Mouse (Mus musculus) lung, postnatal 0 days (tissue): ENCODE results near the gene Chn2. TPM values are rescaled to one million over a fixed set of nuclear protein-coding genes. Genes with fewer than 3 reads are reported as not detected.

Source experiments
- ATAC-seq: fragments of 200-750 bp; cut with Nextera tagmentation; 2 replicates; pipeline ENCODE4 v1.8.0; 2017; ENCODE audit warnings: moderate library complexity
- DNase-seq: peaks from one replicate; pipeline ENCODE4 v3.0.0-alpha.2; 2016; ENCODE audit warnings: low spot score
- H3K27ac ChIP-seq: fragments of 300-500 bp; sonication (generic); 2 replicates; pipeline ENCODE4 v1.5.1; 2014; ENCODE audit warnings: antibody characterized with exemption, mild to moderate bottlenecking, low read length, mixed read lengths
- H3K27me3 ChIP-seq: fragments of 300-500 bp; sonication (generic); replicated peaks from 2 replicates; pipeline ENCODE4 v1.6.1; 2014; ENCODE audit warnings: low read length, mixed read lengths; ENCODE audit not compliant: insufficient read depth
- H3K36me3 ChIP-seq: fragments of 300-500 bp; sonication (generic); 2 replicates; pipeline ENCODE4 v1.6.1; 2014; ENCODE audit warnings: low read length, mixed read lengths; ENCODE audit not compliant: insufficient read depth
- H3K4me1 ChIP-seq: fragments of 300-500 bp; sonication (generic); 2 replicates; pipeline ENCODE4 v1.6.1; 2014; ENCODE audit warnings: antibody characterized with exemption, low read depth, low read length, mixed read lengths; ENCODE audit not compliant: insufficient read depth
- H3K4me2 ChIP-seq: fragments of 300-500 bp; sonication (generic); replicated peaks from 2 replicates; pipeline ENCODE4 v1.6.1; 2014; ENCODE audit warnings: low read depth, mild to moderate bottlenecking, low read length, moderate library complexity, mixed read lengths
- H3K4me3 ChIP-seq: fragments of 300-500 bp; sonication (generic); 2 replicates; pipeline ENCODE4 v1.5.1; 2014; ENCODE audit warnings: low read depth, low read length
- H3K9ac ChIP-seq: fragments of 300-500 bp; sonication (generic); replicated peaks from 2 replicates; pipeline ENCODE4 v1.6.1; 2014; ENCODE audit warnings: low read depth, mild to moderate bottlenecking
- H3K9me3 ChIP-seq: fragments of 300-500 bp; sonication (generic); 2 replicates; pipeline ENCODE4 v1.6.1; 2016; ENCODE audit warnings: low read length, mixed read lengths
- CTCF ChIP-seq: IDR thresholded peaks from 2 replicates; pipeline ENCODE4 v1.5.1; 2016; ENCODE audit warnings: antibody characterized with exemption, mild to moderate bottlenecking
- EP300 ChIP-seq: IDR thresholded peaks from 2 replicates; pipeline ENCODE4 v1.6.1; 2016; ENCODE audit warnings: antibody characterized with exemption, mild to moderate bottlenecking, control low read depth
- WGBS: fragments of 180-500 bp; shearing (Covaris S2); extraction: QIAGEN DNeasy Blood & Tissue Kit; methylation state at CpG from one replicate; pipeline ENCODE4 v1.1.7; 2014; 5-methylcytosine and 5-hydroxymethylcytosine counted together
- polyA plus RNA-seq: library from polyadenylated mRNA; unstranded; fragments of >200 nt; fragmentation: Nextera tagmentation; extraction: Ambion mirVana; gene quantifications from 2 replicates; pipeline ENCODE4 v1.2.1, GENCODE M21; 2015

Gene Chn2
- polyA plus RNA-seq, 1 experiment from 2014 or later, result 6.8 TPM

- no peak for ATAC-seq
- no peak overlapping the region for H3K27ac ChIP-seq
- 85% methylated on average over 3 of the region's 3 CpGs for WGBS
Measured at GRCm38 (mm10) chr6:54141165-54141564, 101.8 kb downstream of the Chn2 start.

GRCm38 (mm10) chr6:54142848-54143651 is 103.7 kb downstream of the Chn2 start:
- Histone ChIP-seq H3K27ac (no peak overlapping the region), H3K36me3 (no peaks in the 10 kb centered on the region), H3K9ac (no peak overlapping the region), H3K4me2 (no peak overlapping the region), H3K9me3 (no peaks in the 10 kb centered on the region), H3K27me3 (0 out of 2 replicates have a peak, but pooled peaks cover 4% of the 10 kb centered on the region), H3K4me3 (no peak overlapping the region), H3K4me1 (no peaks in the 10 kb centered on the region)
- WGBS, result 74% methylated on average over 11 of the region's 11 CpGs
- DNase-seq, result peak; percentile 27
- no peak for ATAC-seq
- TF ChIP-seq CTCF, result no peak
- no peak for TF ChIP-seq EP300

More at GRCm38 (mm10) chr6:54141165-54141564, 101.8 kb downstream of the Chn2 start:
- Histone ChIP-seq H3K4me3 (no peak overlapping the region), H3K36me3 (no peaks in the 10 kb centered on the region), H3K9ac (no peak overlapping the region), H3K27me3 (0 out of 2 replicates have a peak, but pooled peaks cover 4% of the 10 kb centered on the region), H3K4me2 (no peak overlapping the region), H3K9me3 (no peaks in the 10 kb centered on the region), H3K4me1 (no peaks in the 10 kb centered on the region)
- TF ChIP-seq CTCF (no peak), EP300 (no peak)
- no peak for DNase-seq

GRCm38 (mm10) chr6:54143652-54143960 is 104.3 kb downstream of the Chn2 start:
- no peaks in the 10 kb centered on the region for H3K36me3 ChIP-seq
- H3K27me3 ChIP-seq, result 0 out of 2 replicates have a peak, but pooled peaks cover 4% of the 10 kb centered on the region
- H3K4me1 ChIP-seq, result no peaks in the 10 kb centered on the region
- TF ChIP-seq CTCF, result no peak
- TF ChIP-seq EP300, result no peak
- H3K9me3 ChIP-seq, result no peaks in the 10 kb centered on the region
- no peak overlapping the region for H3K4me2 ChIP-seq
- H3K9ac ChIP-seq, result no peak overlapping the region
- no peak for ATAC-seq
- H3K4me3 ChIP-seq, result no peak overlapping the region
- DNase-seq, result no peak
- no peak overlapping the region for H3K27ac ChIP-seq
- WGBS, result 80% methylated on average over 2 of the region's 2 CpGs

GRCm38 (mm10) chr6:54148844-54149526 is 109.6 kb downstream of the Chn2 start:
- no peak overlapping the region for H3K4me2 ChIP-seq
- no peak overlapping the region for H3K9ac ChIP-seq
- no peak overlapping the region for H3K4me3 ChIP-seq
- H3K27me3 ChIP-seq, result no peaks in the 10 kb centered on the region
- H3K27ac ChIP-seq, result no peak overlapping the region
- TF ChIP-seq EP300 (no peak), CTCF (no peak)
- no peak for DNase-seq
- H3K4me1 ChIP-seq, result no peaks in the 10 kb centered on the region
- 69% methylated on average over 6 of the region's 6 CpGs for WGBS
- no peaks in the 10 kb centered on the region for H3K36me3 ChIP-seq
- ATAC-seq, result no peak
- no peaks in the 10 kb centered on the region for H3K9me3 ChIP-seq

- no peak for ATAC-seq
- Histone ChIP-seq H3K4me3 (no peak overlapping the region), H3K4me2 (no peak overlapping the region), H3K36me3 (no peaks in the 10 kb centered on the region), H3K9ac (no peak overlapping the region), H3K9me3 (no peaks in the 10 kb centered on the region), H3K27me3 (no peaks in the 10 kb centered on the region), H3K4me1 (no peaks in the 10 kb centered on the region), H3K27ac (no peak overlapping the region)
- DNase-seq, result no peak
- TF ChIP-seq EP300, result no peak
- no peak for TF ChIP-seq CTCF
- 71% methylated on average over 5 of the region's 5 CpGs for WGBS
Measured at GRCm38 (mm10) chr6:54150821-54151220, 111.5 kb downstream of the Chn2 start.

GRCm38 (mm10) chr6:54151443-54152241 is 112.3 kb downstream of the Chn2 start:
- no peak overlapping the region for H3K4me2 ChIP-seq
- ATAC-seq (no peak), DNase-seq (no peak)
- no peaks in the 10 kb centered on the region for H3K27me3 ChIP-seq
- no peaks in the 10 kb centered on the region for H3K4me1 ChIP-seq
- TF ChIP-seq EP300 (no peak), CTCF (no peak)
- H3K27ac ChIP-seq, result no peak overlapping the region
- H3K9me3 ChIP-seq, result no peaks in the 10 kb centered on the region
- 79% methylated on average over 7 of the region's 7 CpGs for WGBS
- H3K9ac ChIP-seq, result no peak overlapping the region
- H3K4me3 ChIP-seq, result no peak overlapping the region
- H3K36me3 ChIP-seq, result no peaks in the 10 kb centered on the region
